In the genomic region with DNA sequence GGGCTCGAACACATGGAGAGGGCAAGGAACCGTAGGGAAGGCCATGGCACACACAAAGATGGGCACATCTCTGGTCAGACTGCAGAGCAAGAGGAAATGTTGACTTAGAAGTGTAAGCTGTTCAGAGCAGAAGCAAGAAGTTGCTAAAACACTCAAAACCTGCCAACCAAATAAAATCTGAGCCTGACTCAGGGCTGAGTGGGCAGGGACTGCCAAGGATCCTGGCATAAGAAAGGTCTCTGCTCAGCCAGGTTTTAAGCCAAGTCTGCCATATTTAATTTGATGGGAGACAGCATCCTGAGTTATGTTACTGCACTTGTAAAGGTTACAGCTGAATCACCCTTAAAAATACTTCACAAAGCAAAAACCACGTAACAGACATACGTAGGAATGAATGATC, we compare ENCODE assay signal across 25 mouse cellular contexts. TPM values are rescaled to one million over a fixed set of nuclear protein-coding genes. Genes with fewer than 3 reads are reported as not detected.
DNase-seq lines count a peak whose midpoint lies in the region; TF ChIP-seq lines count a peak whose summit lies in the region.
"Had no signal": no experiment of that assay in that cellular context is flagged by ENCODE, and none has a peak within 500 bp of the region (broad histone marks: within the 10 kb centered on the region; RNA-seq: fewer than 3 reads in every experiment).

No protein-coding gene starts in this region.

- H3K4me3 ChIP-seq in heart, adult 2 months, result no peak overlapping the region
- H3K4me3 ChIP-seq: gastrocnemius, adult 2 months; heart, embryonic 12.5 days; heart, embryonic 15.5 days; hindbrain, embryonic 10.5 days; hindbrain, embryonic 13.5 days; intestine, embryonic 15.5 days had no signal

- no peaks in the 10 kb centered on the region for H3K36me3 ChIP-seq in heart, adult 2 months (ENCODE audit: control insufficient read depth, insufficient read depth, low read length)
- H3K36me3 ChIP-seq: intestine, embryonic 15.5 days had no signal

- H3K27ac ChIP-seq in heart, adult 2 months, result no peak overlapping the region
- H3K27ac ChIP-seq: gastrocnemius, adult 2 months; heart, embryonic 15.5 days; hindbrain, embryonic 10.5 days; hindbrain, embryonic 13.5 days; intestine, embryonic 15.5 days had no signal

- no peaks in the 10 kb centered on the region for H3K27me3 ChIP-seq in heart, adult 2 months (ENCODE audit: control insufficient read depth, insufficient read depth, low read length)
- H3K27me3 ChIP-seq: heart, embryonic 12.5 days; heart, embryonic 15.5 days; hindbrain, embryonic 13.5 days; intestine, embryonic 15.5 days; Patski had no signal

- no peak for TF ChIP-seq POLR2A in heart, adult 2 months (IDR thresholded peaks at IDR 0.05; ENCODE audit: insufficient read depth, low read depth, low read length)

- no peak for TF ChIP-seq CTCF in heart, adult 2 months (IDR thresholded peaks at IDR 0.05)

- H3K4me1 ChIP-seq in heart, adult 2 months (ENCODE audit: control insufficient read depth, insufficient read depth, low read length), result no peaks in the 10 kb centered on the region
- H3K4me1 ChIP-seq: heart, embryonic 12.5 days; heart, embryonic 15.5 days; hindbrain, embryonic 10.5 days; hindbrain, embryonic 13.5 days; intestine, embryonic 15.5 days had no signal

- 95% methylated on average over 4 of the region's 4 CpGs for WGBS in heart, adult 2 months

- H3K9ac ChIP-seq in heart, adult 2 months (ENCODE audit: low read depth, low read length), result no peak overlapping the region
- H3K9ac ChIP-seq: forebrain, postnatal 0 days; heart, embryonic 12.5 days; heart, embryonic 15.5 days; hindbrain, embryonic 13.5 days; intestine, embryonic 15.5 days had no signal

- no peak for TF ChIP-seq EP300 in heart, adult 2 months (IDR thresholded peaks at IDR 0.05; ENCODE audit: insufficient read depth, low read depth, low read length)

- H3K79me2 ChIP-seq in heart, adult 2 months (replicated peaks; ENCODE audit: control insufficient read depth, insufficient read depth, low read length), result no peaks in the 10 kb centered on the region

- peak; percentile 46 for DNase-seq in adrenal gland, adult 2 months
- no peak for DNase-seq in adrenal gland, postnatal 10 days
- DNase-seq in frontal cortex, adult 2 months (ENCODE audit: extremely low spot score in 1 of 2, low spot score in 1 of 2), result peak; percentile 54 to 72
- DNase-seq in frontal cortex, postnatal 14 days (ENCODE audit: low spot score in 2 of 2), result no peak
- peak; percentile 59 for DNase-seq in right cerebral cortex, adult 18-20 months
- no peak for DNase-seq in right cerebral cortex, postnatal 10 days (ENCODE audit: low spot score in 2 of 2)
- peak; percentile 68 for DNase-seq in fibroblast of lung, adult 2 months (ENCODE audit: low read depth)
- no peak for DNase-seq in heart, adult 2 months
- DNase-seq: adrenal gland, adult 8-10 months; cerebellum, adult 18-20 months; cerebellum, adult 9-10 months; cerebellum, postnatal 14 days; forebrain, postnatal 0 days; gastrocnemius, adult 2 months; gastrocnemius, postnatal 14 days; heart, adult 11 months; heart, postnatal 10 days; heart, postnatal 36 days; kidney, adult 18-20 months had no signal

- intact Hi-C loops in heart, adult 2 months (cut with DNase I), result no loop called here

RNA-seq across cellular contexts. Expression of a gene that starts 29.4 kb away (rescaled TPM):
- total RNA-seq in adrenal gland, adult 2 months (2021), result 1 to 10 TPM; 4.6 to 7.1 TPM
- polyA plus RNA-seq in adrenal gland, adult 2 months (2012; rRNA removed), result 2.9 TPM in 2 replicates
- total RNA-seq in adrenal gland, postnatal 10 days (2021), result 1 to 10 TPM; 4.3 to 6.7 TPM
- 64.9 and 66.8 TPM in 2 replicates for polyA plus RNA-seq in frontal cortex, adult 2 months (2012; rRNA removed)
- 1 to 10 TPM; 3.3 to 3.8 TPM for total RNA-seq in heart, adult 2 months (2021)
- 2.6 and 4.2 TPM in 2 replicates for polyA plus RNA-seq in heart, adult 2 months (2012; rRNA removed)

Comparison
In these comparisons a context has a peak if more than half of its experiments do, and no peak if none do; other contexts are left out.
1. DNase-seq: peak in adrenal gland, adult 2 months (single experiment), frontal cortex, adult 2 months (2 of 2), right cerebral cortex, adult 18-20 months (single experiment) and fibroblast of lung, adult 2 months (single experiment); none in adrenal gland, postnatal 10 days (single experiment), frontal cortex, postnatal 14 days (0 of 2), right cerebral cortex, postnatal 10 days (0 of 2) and heart, adult 2 months (0 of 2).